Mouse (Mus musculus) Muller cell, postnatal 12 days (primary cell): ENCODE data around the gene Hsp90b1.
"Not testable (repeated sequence)": the region's sequence is repeated elsewhere in the genome, so short reads cannot be mapped to it uniquely, and the experiment has no call there.

ENCODE experiments used
- DNase-seq: peaks from one replicate; pipeline ENCODE4 v3.0.0-alpha.2; 2015; ENCODE audit errors: inconsistent ontology term

Gene Hsp90b1

DNA sequence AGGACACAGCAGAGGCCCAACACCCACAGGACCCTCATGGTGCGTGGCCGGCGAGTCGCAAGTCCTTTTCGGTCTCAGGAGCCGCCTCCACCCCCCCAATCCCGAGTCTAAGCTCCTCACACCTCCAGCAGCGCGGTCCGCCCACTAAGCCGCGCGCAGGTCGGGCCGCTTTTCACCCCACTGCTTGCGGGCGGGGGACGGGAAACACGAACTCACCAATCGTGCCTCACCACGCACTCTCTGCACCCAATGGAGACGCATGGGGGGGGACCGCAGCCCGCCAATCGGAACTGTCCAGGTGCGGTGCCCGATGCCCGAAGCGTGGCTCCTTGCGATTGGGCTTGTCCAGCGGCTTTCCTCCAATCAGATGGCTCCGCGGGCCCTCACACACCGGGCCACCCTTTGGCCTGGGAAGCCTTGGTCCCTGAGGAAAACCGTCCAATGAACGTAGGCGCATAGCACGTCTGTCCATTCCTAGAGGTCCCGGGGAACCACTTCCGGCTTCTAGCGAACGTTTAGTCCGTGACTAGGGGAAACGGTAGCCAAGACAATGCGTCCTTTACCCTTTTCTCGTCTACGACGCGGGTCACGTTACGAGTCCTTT lies at the start of gene Hsp90b1, which contains the start of gene Ttc41:
TSS of gene Hsp90b1 (minus strand) at position 192 of the 604 bp plus-strand sequence.
TSS of gene Ttc41 (plus strand) at position 494 of the 604 bp plus-strand sequence.
- peak; percentile 100 for DNase-seq

DNA sequence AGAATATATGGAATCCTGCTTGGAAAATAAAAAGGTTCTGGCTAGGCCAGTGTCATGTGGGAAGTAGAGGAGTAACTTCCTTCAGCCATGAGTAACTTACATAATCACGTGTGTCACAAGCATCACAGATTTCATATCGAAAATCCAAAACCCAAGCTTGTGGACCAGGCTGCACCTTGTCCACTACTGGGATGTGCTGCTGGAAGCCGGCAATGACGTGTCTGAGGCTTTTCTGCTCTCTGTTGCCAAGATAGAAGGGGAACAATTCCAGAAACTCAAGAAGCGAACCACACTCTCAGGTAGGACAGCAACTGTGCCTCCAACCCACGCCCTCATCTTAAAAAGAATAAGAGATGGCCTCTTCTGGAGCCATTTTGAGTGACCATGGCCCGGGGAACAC lies 39.0 kb upstream of the Hsp90b1 start:
- DNase-seq, result no peak

DNA sequence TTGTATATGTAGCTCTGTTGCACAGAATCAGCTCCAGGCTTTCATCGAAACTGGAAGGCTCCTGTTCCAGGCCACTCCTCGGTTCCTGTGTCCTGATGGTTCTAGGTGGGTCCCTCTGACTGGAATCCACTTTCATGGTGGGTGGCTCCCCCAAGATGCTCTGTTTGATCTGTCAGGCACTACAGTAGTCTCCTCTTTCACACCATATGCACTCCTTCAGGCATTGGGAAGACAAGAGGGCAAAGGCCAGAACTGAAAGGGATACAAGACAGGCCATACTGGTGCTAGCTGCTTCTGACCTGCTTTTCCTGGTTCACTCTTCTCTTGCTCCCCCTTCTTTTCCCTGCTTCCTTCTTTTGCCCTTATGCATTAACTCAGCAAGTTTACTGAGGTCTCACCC lies 37.6 kb upstream of the Hsp90b1 start:
- DNase-seq, result no peak

DNA sequence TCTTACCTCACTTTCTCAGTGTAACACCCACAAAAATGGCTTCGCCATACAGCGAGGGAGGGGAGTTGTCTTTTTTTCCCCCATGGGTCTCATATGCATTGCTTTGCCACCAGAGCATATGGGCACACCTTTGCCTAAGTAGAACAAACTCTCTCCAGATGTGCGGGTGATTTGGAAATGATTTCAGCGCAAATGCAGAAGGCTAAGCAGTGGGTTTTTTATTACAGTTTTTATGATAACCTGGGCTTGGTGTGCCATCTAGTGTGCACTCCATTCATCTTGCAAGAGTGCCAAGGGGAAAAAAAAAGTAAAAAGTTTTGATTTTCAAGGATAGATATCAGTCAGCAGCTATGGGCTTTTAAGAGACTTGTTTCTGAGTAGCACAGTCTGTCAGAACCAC lies 29.7 kb upstream of the Hsp90b1 start:
- no peak for DNase-seq

DNA sequence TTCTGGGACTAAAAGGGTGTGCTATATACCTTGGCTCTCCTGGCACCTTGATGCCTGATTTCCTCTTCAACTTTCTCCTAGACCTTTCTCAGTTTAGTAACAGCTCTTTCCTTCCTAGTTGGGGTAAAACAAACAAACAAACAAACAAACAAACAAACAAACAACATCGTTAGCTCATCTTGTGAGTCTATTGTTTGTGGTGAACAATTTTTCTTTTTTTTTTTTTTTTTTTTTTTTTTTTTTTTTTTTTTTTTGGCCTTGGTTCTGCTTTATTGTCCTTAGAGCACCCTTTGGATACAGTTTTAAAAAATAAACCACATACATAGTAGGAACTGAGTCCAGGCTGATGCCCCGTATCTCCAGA lies 26.2 kb upstream of the Hsp90b1 start:
- no peak for DNase-seq

DNA sequence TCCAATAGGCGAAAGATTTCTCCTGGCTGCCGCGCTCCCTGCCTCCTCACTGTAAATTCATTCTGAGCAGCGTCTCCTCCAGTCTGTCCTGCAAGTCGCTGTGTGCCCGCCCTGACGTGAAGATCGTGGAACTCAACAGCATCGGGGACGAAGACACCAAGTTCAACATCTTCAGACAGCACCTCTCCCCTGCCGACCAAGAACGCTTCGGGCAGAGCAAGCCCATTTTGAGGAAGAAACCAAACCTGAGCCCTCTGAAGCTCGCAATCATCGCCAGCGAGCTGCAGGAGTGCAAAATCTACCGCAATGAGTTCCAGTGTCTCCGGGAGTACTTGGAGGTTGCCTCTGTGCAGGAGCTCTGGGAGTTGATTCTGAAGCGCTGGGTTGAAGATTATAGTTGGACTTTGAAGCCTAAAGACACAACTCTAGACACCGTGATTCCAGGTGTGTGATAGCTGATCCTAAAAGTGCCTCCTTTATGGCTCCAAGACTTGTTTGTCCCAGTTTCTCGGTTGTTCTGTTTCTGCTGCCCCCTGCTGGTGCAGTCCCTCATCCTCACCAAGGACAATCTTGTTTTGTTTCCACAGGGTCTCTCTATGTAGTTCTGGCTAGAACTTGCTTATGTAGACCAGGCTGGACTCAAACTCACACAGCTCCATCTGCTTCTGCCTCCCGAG lies 25.7 kb upstream of the Hsp90b1 start:
- peak; percentile 77 for DNase-seq

DNA sequence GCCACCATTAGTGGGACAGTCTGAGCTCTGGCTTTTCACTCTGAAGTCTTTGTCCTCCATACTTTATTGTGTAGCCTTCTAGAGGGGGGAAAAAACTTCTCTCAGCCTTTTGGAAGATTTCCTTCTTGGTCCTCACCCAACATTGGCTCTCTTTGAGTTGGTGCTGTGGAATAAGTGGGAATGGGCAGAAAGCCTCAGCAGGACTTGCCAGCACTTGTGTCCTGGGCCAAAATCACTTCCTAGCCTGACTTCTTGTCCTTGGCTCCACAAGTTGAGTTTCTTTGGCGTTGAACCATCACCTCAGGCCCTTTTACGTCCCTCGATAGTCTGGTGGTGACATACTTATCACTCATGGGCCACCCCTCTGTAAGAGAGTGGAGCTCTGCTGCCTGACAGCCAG lies 22.9 kb upstream of the Hsp90b1 start:
- no peak for DNase-seq

DNA sequence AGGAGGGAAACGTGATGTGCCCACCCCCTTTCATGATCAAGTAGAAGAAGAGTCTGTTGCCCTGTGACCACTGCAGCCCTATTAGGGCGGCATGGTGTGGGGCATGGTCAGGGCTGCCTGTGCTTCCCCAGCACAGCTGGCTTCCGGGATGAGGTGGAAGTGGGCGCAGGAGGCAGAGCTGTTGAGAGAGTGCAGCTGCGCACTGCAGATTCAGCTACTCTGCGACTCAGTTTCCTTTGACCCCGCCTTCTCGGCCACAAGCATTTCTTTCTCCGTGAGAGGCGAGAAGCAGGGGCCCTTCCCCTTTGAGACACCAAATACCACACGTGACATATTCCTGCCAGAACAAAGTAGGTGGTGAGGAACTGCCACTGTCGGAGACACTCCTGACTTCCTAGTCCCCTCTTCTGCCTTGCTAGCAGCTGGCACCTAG lies 22.3 kb upstream of the Hsp90b1 start:
- no peak for DNase-seq

DNA sequence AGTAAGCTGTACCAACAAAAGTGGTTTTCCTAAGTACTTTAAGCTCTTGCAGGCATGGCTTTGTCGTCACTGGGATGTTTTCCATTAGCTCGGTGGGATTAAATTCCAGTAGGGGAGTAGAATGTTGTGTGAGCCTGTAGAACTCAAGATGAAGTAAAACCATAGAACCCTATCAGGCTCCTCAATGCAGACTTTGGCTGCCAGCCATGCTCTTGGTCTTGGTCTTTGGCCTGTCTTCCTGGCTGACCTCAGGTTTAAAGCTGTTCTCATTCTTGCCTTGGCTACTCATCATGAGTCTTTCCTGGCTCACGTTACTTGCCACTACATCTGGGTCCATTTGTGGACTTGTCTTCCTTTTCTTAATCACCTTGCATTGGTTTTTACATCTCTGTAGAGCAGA lies 6.8 kb upstream of the Hsp90b1 start:
- no peak for DNase-seq

DNA sequence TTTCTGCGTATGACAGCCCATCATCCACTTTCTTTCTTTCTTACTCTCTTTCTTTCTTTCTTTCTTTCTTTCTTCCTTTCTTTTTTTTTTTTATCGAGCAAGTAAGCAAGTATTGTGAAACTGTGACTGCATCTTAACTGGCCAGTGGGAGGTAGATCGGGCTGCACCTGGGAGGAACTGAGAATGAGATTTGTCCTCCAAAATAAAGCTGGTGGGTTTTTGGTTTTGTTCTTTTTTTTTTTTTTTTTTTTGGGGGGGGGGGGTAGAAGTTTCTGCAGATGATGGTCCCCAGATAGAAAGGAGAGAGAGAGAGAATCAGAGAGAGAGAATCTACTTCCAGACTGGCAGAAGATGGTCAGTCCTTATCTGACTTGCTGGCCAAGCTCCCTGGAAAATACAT lies 1.8 kb upstream of the Hsp90b1 start:
- DNase-seq, result no peak

DNA sequence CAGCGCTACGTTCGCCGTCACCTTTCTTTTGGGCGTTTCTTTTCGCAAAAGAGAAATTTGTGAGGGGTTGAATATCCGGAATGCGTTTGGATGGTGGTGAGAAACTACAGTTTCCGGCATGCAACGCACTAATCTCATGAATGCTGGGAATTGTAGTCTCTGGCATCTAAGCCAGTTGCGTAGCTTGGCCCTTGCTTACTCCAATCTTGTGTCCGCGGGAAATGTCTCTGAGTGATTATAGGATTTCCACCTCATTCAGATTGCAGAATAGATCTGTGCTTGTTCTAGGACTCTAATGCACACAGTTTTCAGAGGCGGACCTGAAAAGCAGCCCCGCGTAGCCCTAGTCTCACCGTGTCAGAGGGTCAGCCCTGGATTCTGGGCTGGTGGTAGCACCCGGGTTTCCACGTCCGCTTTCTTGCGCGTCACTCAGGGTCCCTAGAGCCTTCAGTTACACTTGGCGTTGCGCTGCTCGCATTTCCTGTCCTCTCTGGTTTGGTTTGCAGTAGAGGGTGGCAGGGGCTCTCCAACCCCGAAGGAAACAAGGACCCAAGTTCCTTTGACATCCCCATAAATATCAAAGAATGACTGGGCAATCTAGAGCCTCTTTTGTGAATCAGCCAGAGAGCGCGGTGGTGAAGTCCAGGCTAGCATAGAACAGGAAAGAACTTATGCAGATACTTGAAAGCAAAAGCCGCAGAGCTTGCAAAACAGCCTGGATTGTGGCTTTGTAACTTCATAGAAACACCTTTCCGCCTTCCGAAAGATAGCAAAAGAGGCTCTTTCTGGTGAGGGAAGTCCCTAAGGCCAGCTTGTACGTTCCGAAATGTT lies 828 bp upstream of the Hsp90b1 start:
- no peak for DNase-seq

DNA sequence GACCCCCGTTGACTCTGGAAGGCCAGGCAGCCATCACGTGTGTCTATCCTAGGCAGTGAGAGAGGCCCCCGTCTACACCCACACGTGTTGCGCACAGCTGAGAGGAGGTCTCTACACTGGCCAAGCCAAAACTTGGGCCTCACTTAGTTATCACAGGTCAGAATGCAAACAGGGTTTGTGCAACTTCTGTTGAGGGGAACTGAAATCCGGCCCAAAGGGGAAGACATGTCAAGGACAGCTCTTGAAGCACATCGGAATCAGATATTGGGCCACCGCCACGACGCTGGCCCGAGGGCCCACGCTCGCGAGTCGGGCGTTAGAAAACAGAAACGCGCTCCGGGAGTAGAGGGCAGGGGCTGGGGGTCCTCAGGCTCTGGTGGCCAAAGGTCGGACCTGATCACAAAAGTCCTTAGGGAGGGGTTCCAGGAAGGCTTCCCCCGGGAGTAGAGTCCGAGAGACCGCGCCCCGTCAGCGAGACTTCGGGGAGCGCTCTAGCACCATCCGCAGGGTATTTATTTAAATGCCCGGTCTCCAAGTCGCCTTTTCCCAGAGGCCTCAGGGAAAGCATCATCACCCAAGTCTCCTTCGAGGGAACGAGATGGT lies 619 bp downstream of the Hsp90b1 start:
- DNase-seq, result peak; percentile 29

DNA sequence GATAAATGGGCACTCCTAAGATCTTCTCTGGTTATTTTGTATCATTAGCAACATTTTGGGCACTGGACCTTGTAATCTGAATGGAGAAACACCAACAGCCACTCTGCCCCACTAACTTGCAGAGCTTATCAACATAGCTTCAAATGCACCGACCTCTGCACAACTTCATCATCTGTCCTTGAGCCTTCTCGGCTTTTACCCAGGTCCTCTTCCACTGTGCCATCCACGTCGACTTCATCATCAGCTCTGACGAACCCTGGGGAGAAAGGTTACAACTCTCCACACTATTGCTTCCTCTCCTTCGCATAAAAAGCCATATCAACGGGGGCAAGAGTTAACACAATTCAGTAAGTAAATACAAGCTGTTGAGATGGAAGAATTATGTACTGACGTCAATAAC lies 1.2 kb downstream of the Hsp90b1 start:
- no peak for DNase-seq

DNA sequence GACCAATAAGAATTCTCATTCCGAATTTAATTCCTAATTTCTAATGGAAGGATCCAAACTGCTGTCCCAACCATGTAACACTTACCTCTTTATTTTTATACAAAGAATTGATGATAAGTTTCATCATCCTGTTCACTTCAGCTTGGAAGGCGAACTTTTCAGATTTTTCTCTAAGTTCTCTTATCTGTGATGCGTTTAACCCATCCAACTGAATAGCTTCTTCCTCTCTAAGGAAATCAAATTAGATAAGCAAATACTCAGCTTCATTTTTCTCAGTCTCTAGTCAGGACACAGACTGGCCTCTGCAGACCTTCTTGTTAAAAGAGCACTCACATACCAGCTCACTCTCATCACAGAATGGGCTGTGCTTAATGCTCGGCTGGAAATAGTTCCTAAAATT lies 1.9 kb downstream of the Hsp90b1 start:
- no peak for DNase-seq

DNA sequence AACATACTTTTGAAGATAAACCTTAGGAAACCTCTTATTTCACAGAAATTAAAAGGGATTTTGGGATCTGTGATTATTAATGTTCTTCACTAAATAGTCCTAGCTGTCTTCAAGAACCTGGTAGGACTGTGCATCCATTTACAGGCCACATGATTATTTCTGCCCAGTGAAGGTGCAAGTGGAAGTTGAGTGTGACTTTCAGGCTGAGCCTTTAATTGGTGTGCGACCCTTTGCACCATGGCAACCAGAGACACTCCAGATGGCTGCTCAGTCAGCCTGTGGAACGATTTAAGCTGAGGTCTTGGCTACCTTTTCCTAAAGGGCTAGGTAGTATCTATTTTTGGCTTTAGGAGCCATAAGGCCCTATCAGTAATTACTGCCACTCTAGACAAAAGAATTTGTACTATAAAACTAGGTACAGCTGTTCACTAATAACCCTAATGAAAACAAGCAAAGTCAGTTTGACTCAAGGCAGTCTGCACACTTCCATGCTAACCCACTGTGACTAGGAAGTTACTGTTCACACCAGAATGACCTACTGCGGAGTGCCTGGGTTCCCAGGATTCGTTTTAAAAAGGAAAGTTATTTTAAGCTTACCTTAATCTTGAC lies 2.9 kb downstream of the Hsp90b1 start:
- no peak for DNase-seq

DNA sequence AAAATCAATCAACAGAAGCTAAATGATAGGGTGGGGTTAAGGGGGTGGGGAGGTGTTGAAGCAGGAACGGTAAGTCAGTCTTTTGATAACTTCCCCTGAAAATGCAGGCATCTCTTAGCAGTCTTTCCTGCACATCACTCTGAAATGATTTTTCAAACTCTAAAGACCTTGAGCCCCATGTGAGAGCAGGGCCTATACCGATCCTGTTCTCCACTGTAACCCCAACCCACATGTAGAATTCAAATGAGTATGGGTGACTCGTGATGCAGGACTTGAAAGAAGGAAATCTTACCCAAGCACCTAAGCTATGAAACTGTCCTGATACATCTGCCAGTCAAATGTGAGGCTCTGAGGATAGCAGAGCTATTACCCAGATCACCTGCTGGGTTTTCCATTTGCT lies 4.3 kb downstream of the Hsp90b1 start:
- DNase-seq, result no peak

DNA sequence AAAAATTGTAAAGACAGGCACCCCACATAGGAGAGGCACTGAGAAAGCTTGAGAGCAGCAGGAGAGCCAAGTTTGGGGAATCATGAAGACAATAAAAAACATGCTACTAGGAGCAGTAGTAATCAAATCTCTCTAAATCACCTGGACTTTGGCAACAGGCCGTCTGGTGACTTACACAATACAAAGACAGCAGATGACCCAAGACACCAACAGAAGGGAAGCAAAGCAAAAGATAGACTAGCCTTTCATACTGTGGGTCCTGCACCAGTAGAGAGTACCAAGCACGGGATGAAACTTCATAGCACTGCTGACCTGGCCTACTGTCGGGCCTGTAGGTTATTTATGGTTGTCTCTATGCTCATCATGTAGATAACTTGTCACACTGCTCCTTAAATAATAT lies 5.1 kb downstream of the Hsp90b1 start:
- no peak for DNase-seq

DNA sequence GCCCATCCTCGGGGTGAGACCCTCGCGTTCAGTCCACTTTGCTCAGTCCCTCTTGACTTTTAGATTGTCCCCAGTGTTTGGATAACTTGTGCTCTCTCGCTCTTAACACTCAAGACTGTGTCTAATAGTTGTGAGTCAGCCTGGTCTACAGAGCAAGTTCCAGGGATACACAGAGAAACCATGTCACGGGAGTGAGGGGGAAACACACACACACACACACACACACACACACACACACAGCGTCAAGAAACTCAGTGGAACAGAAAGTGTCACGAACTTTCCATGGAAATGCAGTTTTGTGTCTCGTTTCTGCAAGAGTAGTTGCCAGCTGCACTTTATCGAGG lies 19.3 kb downstream of the Hsp90b1 start:
- not testable (repeated sequence) for DNase-seq

DNA sequence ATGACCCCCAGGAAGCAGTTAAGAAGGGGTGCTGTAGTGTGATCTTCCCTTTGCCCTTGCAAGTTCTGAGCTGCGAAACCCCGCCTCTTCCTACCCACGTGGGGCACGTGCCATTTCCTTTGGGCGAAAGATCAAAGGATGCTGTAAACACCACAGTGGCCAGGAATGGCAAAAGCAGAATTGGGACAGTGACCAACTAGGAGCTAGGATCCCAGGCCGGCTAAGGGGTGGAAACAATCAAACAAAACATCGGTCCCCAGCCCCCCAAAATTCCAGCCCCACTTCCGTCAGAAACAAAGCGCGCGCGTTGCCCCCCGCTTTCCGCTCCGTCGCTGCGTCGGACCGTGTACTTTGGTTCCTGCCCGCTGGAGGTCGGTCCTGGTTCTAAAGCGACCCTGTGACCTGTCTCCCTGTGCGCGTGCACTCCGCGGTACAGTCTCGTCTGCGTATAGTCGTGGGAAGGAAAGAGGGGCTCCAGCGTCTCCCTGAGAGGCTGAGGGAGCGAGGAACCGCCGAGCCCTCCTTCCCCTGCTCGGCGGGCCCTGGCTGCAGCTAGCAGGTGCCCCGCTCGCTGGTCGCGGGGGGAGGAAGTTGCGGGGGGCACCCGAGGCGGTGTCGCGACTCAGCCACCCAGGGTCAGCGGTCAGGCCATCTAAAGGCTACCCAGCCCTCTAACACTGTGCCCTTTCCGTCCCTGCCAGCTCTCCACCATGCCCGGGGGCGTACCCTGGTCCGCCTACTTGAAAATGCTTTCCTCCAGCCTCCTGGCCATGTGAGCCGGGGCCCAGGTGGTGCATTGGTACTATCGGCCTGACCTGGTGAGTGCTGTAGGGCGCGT lies 19.9 kb downstream of the Hsp90b1 start:
- peak; percentile 86 for DNase-seq

DNA sequence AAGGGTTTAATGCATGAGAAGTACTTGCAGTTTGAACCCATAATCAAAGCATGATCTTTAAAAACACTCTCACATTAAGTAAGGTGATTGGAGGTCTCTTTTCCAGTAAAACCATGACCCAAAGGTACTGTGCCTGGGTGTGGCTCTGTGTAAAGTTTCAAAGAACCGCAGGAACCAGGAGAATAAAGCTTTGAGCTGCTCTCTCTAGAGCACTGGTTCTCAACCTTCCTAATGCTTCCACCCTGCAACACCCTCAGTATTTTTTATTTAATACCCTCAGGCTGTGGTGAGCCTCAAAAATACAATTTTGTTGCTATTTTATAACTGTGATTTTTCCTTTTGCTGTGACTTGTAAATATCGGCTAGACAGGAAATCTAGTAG lies 20.5 kb downstream of the Hsp90b1 start:
- not testable (repeated sequence) for DNase-seq

DNA sequence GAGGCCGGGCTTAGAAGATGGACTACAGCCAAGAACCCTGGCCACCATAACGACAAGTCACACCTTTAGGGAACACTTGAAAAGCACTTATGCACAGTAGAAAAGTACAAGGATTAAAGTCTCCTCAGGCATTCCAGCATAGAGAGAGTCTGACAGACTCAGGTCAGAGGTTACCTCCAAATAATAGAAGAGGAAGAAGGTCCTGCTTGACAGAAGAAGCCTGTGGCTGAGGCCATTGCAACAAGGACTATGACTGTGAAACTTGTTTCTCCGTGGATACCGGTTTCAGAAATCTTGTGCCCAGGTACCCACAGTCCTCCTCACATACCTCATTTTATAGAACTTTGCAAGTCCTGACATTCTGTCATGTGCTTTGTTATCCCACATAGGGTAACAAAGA lies 34.8 kb downstream of the Hsp90b1 start:
- not testable (repeated sequence) for DNase-seq
